Mouse (Mus musculus): ENCODE results near the gene Cenpu.

Gene Cenpu

DNA sequence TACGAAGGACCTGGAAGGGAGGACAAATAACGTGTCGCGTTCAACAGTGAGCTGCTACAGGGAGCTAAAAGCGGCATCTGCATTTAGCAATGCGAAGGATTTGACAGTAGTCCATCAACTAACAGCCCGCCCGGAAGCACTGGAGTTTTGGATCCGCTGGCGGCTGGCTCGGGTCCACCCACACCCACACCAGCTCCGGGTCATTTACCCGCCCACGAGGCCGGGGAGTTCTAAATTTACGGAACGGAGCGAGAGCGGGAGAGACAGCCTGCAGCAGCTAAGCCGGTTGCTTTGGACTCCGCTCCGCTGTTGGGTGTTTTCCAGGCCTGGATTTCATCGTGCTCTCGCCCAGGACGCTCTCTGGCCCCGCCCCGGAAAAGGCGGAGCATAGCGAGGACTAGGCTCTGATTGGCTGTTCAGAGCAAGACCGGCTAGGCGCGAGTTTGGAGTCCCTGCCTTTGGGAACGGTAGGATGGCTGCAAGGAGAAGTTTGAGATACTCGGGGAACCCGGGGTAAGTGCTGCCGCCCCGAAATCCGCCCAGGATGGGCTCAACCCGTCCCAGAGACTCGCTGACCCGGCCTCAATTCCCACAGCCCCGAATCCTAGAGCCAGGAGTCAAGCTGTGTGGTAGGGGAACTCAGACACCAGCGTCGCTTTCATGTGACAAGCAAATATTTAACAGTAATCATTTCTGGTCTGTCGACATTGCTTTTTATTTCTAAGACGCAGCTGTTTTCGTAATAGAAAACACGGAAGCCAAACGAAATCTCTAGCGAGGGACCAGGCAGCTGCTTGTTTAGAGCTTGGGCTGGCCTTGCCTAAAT is at the start of gene Cenpu:
Cenpu (plus strand) TSS at position 414 of the 826 bp plus-strand sequence.
- peak; percentile 100 for DNase-seq (ENCODE audit: low read depth)

DNA sequence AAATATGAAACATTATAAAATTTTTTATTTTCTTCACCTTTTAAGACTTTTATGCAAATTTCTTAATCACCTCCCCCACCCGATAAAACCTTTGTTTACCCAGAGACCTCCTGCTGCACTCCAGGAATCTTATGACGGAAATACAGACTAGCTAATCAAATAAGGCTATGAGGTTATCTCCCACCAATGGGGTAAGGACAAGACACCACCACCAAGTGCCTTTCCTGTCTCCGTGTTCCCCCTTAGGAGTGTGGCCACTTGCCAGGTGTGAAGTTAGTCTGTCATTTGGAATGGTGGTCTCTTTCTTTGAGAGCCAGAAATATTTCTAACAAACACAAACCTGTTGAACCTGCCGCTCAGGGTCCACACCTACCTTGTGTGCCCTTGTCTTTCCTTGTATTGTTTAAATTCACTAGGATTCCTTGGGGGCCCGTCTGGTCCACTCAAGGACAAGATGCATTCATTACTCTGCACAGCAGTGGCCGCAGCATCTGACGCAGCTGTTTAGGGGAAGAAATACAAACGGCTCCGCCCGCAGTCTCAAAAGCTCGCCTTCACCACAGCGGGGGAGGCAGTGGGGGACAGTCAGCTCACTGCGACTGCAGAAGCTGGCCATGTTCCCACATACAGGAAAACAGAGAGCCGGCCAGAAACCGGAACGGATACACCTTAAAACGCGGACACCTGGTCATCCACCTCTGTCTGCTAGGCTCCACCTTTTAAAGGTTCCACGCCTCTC is 49.3 kb upstream of the Cenpu start:
- DNase-seq (ENCODE audit: low read depth) = no peak

DNA sequence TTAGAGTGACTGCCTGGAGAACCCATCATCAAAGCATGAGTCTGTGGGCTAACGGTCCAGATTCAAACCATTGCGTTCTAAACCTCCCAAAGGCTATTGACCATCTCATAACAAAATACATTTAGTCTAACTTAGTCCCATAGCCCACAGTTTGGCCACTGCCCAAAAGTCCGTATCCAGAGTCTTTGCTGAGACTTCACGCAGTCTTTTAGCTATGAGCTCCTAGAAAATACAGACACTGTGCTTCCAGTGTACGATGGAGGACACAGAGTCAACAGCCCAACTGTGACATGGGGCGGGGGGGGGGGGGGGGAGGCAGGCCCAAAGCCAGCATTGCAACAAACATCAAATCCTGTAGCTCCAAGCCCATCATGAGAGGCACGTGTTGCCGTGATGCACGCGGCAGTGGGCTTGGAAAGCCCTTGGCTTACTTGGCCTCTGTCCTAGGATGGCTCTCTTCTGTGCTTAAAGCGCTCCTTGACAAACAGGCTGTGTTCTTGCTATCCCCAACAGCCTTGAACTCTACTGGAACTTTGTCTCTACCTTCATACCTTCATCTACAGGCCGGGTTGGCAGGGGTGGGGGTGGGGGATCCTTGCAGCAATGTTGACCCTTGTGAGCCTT is 48.6 kb upstream of the Cenpu start:
- no peak for DNase-seq (ENCODE audit: low read depth)

DNA sequence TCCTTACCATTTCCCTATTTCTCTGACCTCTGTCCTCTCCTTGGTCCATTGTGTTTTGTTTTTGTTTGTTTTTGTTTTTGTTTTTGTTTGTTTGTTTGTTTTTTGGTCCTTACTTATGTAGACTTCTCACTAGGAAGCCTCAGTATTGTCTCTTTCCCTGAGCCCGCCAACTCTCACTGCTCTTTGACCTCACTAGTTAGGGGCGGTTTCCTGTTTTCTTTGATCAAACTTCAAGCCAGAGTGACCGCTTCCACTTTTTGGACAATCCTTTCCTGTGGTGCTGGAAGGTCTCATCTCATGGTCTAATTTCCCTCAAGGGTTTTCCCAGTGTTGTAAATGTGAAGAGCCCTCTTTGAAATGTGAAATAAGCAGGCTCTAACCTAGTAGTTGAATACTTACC is 47.6 kb upstream of the Cenpu start:
- DNase-seq (ENCODE audit: low read depth) = no peak

DNA sequence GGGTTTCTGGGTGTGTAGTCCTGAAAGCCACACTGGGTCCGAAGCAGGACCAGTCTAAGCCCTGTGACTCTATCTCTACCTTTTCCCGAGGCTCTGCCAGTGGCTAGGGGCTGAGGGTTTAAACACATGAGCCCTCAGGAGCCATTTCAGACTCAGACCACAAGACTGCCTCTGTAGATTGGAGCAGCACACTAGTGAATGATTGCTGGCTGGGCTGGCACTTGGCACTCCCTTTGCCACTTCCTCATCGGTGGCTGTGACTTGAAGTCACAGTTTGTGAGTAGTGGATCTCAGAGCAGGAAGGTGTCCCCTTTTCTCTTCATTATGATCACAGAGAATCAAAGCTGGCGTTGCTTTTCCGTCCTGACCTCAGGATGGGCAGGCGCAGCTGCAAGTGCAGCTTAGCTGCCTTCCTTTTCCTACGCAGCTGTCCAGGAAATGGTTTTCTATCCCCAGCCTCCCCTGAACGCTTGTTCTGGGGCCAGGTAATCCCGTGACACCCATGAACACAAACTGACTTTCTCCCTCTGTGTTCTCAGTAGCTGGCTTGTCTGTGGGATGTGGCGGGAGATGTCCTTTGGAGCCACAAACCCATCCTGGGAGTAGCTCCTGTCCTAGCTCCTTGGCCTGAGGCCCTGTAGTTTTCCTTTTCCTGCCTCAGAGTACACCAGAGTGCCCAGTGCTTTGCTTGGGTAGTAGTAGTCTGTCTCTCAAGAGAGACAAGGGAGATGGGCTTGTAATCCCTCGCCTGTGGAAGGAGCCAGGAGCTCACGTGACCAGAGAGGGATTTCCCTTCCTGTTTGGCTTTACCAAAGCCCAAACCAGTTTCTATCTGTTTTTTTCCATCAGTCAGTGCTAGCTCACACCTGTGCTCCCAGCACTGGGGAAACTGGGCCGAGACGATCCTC is 43.1 kb upstream of the Cenpu start:
- DNase-seq (ENCODE audit: low read depth) = no peak

DNA sequence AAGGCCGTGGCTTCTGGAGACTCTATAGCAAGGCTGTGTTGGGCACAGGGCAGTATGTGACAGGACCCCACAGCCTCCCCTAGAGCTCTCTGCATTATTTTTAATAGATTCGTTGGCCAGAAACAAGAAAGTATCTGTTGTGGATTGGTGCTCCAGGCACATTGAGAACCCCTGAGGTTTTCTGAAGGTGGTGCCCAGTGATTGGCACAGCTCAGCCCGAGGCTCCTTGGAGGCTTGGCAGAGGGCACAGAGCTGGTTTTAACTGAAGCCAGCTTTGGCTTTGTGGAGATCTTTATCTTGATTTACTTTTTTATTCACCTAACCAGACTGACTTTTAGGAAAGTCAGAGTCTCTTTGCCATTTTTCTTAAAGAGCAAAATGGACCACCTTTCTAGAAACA is 42.4 kb upstream of the Cenpu start:
- no peak for DNase-seq (ENCODE audit: low read depth)

DNA sequence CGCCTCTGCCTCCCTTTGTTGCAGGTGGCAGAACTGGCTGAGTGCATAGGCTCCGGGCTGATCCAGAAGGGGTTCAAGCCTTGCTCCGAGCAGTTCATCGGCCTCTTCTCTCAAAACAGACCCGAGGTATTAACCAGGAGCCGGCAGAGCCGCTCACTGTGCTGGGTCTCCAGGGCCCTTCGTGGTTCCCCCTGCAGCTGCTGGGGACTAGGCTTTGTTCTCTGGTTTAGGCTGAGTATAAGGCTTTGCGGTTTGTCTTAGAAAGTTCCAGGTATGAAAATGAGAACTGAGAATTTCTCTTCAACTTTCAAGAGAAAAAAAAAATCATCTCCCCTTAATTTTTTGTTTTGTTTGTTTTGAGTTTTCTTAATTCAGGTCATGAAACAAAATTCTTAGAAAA is 40.5 kb upstream of the Cenpu start:
- no peak for DNase-seq (ENCODE audit: low read depth)

DNA sequence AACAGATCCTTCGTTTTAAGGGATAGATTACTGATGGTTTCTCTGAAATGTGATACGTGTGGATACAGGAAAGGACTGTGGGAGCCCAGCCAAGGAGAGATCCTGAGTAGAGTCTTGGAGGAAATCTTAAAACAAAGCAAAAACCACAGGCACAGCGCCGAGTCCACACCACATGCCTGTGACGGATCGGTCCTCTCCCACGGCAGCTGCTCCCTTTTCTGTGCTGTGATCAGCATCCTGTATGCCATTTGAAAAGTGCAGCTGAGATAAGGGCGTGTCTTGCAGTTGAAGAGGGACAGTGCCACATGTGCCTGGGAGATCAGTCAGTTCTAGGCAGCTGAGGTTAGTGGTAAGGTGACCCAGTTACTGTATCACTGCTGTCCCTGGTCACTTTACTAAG is 39.3 kb upstream of the Cenpu start:
- DNase-seq (ENCODE audit: low read depth) = no peak

DNA sequence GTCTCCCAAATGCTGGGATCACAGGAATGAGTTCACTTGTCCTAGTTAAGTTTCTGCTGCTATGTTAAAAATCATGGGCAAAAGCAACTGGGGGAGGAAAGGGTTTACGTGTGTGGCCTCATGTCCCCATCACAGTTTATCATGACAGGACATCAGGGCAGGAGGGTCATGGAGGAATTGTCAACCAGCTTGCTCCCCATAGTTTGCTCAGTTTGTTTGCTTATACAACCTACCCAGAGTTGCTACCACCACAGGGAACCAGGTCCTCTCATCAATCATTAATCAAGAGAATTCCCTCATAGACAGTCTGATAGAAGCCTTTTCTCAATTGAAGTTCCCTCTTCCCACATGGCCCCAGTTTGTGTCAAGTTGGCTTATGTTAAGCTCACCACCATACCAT is 37.8 kb upstream of the Cenpu start:
- no peak for DNase-seq (ENCODE audit: low read depth)

DNA sequence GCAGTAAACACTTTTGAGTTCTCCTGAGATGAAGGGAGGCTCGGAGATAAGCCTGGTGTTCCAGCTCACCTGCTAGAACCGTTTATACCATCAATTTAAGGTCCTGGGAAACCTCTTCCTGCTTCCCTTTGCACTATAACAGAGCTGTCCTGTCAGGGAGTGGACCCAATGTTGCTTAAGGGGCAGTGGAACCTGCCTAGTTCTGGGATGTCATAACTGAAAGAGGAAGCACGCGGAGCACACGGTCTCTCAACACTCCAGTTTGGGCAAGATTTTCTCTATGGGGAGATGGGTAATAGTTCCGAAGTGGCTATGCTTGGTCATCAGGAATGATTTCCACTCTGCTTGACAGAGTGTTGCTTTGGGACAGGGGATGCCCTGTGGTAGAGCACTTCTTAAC is 31.2 kb upstream of the Cenpu start:
- DNase-seq (ENCODE audit: low read depth) = no peak

DNA sequence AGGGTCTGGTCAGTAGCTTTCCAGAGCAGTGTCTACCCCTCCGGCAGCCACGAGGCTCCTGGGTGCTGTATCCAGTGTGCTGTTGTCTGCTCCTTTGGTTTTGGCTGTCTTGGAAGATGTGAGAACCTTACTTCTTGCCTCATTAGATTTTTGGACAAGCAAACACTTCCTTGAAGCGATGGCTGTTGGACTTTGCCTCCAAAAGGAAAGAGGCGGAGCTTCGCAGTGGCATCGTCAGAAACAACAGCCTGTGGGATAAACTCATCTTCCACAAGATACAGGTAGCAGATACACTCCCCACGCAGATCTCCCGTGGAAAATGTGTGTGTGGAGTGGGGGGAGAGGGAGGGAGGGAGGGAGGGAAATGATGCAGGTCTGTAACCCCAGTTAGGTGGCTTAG is 25.7 kb upstream of the Cenpu start:
- no peak for DNase-seq (ENCODE audit: low read depth)

DNA sequence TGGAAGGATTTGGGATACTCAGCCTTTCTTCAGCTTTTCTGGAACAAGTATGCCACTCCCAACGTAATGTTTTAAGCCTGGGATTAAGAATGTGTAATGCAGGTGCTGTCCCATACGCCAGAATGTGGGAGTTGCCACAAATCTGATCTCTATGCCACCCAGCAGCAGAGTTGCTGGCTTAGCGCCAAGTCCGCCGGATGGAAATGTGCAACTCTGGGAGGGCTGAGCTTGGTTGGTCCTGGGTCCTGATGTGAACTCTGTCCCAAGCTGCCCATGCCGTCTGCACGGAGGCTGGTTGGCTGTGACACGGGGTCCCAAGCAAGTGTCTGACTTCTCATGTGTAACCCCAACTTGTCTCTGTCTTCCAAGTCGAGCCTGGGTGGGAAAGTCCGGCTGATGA is 25.0 kb upstream of the Cenpu start:
- no peak for DNase-seq (ENCODE audit: low read depth)

DNA sequence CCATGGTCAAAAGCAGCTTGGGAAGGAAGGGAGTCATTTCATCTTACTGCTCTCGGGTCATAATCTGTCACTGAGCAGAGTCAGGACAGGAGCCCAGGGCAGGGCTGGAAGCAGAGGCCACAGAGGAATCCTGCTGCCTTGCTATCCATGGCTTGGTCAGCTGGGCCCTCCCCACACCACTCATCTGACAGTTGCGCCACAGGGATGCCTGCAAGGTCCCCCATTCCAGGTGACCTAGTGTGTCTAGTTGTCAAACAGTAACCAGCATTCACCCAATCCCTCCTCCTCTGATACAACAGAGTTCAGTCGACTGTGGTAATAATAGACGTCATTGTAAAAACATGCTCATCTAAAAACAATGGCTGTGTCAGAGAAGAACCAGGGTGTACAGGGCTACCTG is 22.3 kb upstream of the Cenpu start:
- no peak for DNase-seq (ENCODE audit: low read depth)

DNA sequence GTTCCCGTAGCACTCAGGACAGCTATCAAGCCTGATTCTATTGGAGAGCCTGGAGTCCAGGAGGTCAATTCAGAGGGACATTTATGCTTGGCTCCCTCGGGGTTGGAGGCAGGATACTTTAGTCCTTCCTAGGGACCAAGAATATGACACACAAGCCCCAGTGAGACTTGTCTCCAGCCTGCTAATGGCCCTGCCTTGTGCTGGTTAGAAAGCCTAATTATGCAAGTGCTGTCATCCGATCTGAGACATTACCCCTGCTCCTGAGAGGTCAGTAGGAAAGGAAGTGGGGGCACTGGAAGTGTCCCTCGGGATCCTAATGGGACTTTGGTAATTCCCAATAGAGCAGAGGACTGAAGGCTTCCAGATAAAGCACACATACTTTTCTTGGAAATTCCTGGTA is 21.3 kb upstream of the Cenpu start:
- DNase-seq (ENCODE audit: low read depth) = no peak

DNA sequence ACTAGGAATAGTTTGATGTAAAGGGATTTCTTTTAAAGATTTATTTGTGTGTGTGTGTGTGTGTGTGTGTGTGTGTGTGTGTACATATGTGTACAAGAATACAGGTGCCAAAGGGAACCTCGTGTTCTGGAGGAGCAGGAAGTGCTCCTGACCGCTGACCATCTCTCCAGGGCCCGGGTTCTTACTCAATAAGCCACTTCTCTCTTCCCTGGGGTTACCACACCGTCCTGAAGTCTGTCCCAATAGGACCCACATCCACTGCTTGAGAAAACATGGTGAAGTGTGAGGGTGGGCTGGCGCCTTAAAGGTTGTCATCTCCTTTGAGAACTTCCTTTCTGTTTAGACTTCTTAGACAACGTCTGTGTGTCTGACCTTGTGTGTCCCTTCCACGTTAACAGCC is 17.9 kb upstream of the Cenpu start:
- DNase-seq (ENCODE audit: low read depth) = no peak

DNA sequence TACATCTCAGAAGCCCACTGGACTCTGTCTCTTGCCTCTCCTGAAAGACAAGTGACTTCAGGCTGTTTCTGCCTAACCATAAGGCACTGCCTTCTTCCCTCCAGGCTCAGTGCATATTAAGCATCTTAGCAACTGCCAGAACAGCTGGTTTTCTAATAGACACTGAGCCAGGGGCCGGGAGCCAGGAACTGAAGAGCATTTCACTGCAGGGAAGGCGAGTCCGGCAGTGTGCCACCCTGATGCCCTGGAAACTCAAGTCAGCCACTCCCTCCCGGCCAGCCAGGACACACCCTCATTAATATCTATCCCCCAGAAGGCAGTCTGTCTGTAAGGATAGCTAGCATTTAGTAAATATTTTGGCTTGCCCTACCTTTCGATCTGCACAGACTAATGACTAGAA is 12.1 kb upstream of the Cenpu start:
- peak; percentile 41 for DNase-seq (ENCODE audit: low read depth)

DNA sequence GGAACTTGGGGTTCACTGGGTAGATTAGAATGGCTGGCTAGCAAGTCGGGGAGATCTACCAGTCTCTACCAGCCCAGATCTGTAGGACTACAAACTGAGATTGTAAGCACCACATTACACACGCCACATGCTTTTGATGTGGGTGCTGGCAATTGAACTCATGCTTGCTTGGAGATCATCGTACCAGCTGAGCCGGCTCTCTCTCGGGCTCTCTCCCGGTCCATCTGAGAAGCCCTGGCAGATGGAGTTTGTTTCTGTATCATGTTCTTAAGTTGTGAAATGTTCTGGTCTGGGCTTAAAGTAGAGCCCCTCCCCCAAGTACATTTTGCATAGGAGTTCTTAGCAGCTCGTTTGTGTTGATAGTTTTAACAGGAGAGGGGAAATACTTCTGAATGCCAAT is 8.6 kb upstream of the Cenpu start:
- no peak for DNase-seq (ENCODE audit: low read depth)

DNA sequence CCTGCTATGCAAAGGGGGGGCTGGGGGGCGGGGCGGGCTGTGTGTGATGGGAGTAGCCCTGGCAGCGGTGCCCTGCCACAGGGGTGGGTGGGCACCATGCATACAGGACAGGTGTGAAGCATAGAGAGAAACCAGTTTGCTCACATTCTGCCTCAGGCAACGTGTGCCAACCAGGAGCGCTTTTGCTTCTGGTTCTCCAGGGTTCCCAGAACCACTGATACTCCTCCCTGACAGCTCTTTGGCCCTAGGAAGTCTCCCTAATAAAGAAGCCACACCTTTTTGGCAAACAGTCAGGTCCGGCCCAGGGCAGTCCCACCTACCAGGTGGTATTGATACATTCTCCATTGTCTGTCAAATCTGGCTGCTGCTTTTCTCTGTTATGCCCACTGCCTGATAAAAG is 8.2 kb upstream of the Cenpu start:
- DNase-seq (ENCODE audit: low read depth) = no peak

DNA sequence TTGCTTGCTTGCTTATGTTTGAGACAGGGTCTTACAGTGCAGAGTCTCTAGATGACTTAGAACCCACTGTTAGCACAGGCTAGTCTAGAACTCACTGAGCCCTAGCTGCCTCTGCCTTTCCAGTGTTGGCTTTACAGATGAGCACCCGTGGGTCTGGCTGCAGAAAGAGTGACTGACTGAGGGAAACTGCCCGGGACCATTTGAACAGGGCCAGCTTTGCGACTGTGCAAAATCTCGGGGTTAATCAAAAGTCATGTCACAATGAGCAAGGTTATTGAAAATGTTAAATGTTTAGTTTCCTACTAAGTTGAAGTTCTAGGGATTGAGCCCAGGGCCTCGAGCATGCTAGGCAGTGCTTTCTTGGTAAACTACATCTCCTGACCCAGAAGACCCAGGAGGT is 6.0 kb upstream of the Cenpu start:
- no peak for DNase-seq (ENCODE audit: low read depth)

DNA sequence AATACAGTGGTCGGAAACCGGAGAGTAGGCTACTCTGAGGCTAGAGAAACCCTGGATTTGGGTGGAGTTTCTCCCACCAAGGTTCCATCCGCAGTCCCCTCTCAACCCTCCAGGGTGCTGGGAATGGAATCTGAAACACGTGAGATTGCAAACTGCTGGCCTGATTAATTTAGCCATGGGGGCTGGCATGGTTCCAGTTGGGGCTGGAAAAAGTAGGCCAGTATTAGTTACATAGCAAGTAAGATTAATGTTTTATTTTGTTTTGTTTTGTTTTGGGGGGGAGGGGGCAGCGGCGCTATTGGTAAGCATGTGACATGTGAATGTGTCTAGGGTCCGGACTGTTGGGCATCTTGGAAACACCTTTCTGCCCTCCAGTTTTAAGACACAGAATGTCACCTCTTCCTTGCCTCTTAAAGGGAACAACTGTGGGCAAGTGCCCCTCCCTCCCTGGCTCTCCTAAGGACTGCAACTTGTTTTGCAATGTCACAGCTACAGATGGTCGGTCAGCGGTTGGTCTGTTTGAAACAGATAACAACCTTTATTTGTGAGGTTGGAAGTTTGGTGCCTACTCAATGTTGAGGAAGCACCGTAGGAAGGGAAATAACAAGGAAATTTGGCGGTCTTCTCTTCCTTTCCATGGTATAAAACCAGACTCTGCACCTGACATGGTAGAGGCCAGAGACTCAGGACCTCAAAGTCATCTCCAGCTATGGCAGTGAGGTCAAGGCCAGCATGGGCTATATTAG is 5.2 kb upstream of the Cenpu start:
- DNase-seq (ENCODE audit: low read depth) = peak; percentile 77

DNA sequence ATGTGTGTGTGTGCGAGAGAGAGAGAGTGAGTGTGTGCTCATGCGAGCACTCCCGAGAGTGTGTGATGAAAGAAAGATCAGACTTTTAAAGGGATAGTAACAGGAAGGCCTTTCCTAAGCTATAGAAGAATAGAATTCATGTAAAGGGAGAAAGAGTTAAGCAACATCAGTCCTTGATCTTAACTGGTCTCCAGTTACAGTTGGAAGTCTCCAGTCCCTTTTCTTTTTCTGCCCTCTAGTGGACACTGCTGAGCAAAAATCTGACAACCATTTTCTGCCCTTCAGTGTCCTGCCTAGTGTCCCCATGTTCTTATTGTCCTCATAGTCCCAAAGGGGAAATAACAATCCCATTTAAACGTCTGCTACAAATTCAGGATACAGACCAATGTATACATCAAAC is 4.6 kb upstream of the Cenpu start:
- peak; percentile 83 for DNase-seq (ENCODE audit: low read depth)

All from c-Kit-positive CD71-positive TER-119-negative erythroid progenitor cells, embryonic 14.5 days (primary cell).